Mouse (Mus musculus) right cerebral cortex, postnatal 36 days (tissue): Measurements from ENCODE around the gene Rad50.

Source experiments
- DNase-seq, 2 experiments: peaks; one replicate each; pipeline ENCODE4 v3.0.0; 2022; ENCODE audit warnings: low spot score in 2 of 2, mixed read lengths in 1 of 2

Rad50 gene

GRCm38 (mm10) chr11:53633644-53634043, 73.5 kb downstream of the Rad50 start:
- DNase-seq: no peak

- no peak for DNase-seq
Measured at GRCm38 (mm10) chr11:53632122-53632733, 74.9 kb downstream of the Rad50 start.

DNA sequence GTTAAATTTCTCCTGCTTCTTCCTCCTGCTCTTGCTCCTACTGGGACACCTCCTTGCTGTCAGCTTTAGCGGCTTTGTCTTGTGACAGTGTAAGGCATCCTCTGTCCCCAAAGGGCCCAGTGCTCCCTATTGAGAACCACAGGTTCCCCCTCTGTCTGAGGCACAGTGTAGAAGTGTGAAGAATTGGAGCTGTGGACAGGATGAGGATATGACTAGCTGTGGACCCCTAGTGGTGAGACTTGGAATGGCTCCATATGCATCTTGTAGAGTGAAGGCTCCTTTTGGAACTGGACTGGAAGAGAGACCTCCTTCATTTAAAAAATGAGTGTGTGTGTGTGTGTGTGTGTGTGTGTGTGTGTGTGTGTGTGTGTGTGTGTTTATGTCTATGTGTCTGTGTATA, 79.3 kb downstream of the Rad50 start:
- peak; percentile 60 to 62 for DNase-seq

DNA sequence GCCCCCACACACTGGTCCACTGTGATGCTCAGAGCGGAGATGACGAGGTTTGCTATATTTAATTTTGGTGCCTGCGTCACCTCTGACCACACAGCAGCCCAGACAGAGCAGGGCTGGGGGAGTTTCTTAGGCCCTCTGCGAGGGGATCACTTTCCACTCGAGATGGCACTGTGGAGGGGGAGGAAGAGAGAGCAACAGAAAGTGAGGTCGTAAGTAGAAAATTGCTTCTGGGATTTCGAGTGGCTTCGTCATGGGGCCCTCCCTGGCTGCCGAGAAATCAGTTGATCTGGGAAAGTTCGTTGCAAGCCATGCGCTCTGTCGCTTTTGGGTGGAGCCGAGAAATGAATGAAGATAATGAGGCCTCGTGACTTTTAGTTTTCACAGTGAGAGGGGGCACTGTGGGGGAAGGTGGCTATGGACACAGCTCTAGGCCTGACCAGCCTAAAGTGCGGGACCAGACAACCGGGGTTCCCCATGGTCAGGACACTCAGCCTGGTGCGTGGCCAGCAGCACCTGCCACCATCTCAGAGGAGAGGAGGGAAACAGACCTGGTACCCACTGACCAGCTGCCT, 80.2 kb downstream of the Rad50 start:
- DNase-seq: no peak

DNA sequence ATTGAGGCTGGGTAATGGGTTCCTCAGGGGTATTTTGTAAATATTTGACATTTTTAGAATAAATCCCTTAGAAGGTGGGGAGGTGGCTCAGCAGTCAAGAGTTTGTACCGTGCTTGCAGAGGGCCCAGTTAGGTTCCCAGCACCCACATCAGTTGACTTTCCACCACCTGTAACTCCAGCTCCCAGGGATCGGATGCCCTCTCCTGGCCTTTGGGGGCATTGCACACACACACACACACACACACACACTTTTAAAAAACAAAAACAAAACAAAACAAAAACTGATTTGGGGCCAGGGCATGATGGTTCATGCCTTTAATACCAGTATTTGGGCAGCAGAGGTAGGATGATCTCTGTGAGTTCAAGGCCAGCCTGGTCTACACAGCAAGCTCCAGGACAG, 83.0 kb downstream of the Rad50 start:
- DNase-seq: no peak

DNA sequence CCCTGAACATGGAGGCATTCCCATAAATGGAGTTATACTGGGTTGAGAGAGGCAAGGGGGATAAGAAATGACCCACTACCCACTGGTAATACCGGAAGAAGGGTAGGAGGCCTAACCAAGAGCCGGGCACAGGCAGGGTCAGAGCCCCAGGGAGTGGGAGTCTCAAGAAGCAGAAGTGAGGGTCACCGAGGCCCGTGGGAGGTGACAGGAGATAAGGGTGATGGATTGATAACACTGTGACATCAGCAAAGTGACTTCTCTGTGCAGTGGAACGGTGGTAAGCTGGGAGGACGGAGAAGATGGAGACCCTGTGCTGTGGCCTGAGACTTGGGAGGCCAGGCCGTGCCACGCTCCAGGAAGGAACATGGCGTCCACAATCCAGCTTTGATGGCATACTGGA, 83.5 kb downstream of the Rad50 start:
- no peak for DNase-seq

DNA sequence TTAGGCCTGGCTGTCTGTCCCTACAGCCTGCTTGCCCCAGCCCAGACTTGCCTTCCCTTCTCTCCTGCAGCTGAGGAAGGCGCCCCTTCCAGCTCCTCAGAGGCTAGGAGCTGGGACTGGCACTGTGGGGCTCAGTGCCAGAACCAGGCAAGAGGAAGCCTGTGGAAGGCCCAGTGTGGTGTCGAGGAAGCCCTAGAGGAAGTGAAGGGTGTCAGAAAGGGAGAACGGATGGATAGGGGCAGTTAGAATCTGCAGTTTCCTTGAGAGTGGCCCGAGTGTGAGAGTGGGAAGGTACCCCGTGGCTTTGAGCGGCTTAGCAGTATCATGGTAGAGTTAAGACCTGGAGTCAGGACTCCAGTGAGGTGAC, 84.7 kb downstream of the Rad50 start:
- DNase-seq: no peak

GRCm38 (mm10) chr11:53621582-53622439, 85.3 kb downstream of the Rad50 start:
- DNase-seq: no peak

- no peak for DNase-seq
Measured at GRCm38 (mm10) chr11:53620094-53620493, 87.0 kb downstream of the Rad50 start.

- DNase-seq: no peak
Measured at GRCm38 (mm10) chr11:53619428-53619827, 87.7 kb downstream of the Rad50 start.

GRCm38 (mm10) chr11:53618619-53619198, 88.4 kb downstream of the Rad50 start, which contains the start of gene Il4:
Gene Il4, minus strand, starts transcription at chr11:53618669.
- DNase-seq: no peak

- no peak for DNase-seq
Measured at GRCm38 (mm10) chr11:53617562-53618109, 89.5 kb downstream of the Rad50 start.

DNA sequence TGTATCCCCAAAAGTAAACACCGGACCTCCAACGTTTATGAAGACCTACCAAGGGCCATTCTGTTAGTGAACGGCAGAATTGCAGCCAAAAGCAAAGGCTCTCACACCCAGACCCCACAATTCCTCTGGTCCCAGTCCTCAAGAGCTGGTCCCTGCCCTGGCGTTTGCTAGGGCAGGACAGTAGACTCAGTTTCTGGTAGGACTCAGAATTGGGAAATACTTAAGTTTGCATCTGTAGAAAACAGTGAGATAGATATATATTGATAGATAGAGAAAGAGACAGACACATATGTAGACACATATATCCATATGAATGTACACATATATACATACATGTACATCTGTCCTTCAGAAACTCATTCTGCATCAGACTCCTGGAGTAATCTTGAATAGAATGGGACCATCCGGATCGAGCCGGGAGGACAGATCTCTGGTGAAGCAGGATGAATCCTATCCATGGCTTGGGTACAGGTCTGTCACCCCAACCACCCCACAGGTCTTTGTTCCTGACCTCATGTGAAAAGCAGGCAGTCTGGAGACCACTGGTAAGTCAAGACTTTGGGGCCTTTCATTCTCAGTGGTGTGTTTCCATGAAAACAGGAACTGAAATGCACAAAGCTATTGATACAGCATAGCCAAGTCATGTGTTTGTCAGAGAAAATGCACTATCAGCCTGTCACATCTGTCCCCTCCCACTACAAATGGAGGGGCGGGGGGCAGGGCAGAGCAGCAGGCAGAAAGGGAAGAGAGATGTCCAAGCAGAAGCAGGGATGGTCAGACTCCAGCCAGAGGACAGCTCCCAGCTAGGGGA, 90.2 kb downstream of the Rad50 start:
- no peak for DNase-seq

DNA sequence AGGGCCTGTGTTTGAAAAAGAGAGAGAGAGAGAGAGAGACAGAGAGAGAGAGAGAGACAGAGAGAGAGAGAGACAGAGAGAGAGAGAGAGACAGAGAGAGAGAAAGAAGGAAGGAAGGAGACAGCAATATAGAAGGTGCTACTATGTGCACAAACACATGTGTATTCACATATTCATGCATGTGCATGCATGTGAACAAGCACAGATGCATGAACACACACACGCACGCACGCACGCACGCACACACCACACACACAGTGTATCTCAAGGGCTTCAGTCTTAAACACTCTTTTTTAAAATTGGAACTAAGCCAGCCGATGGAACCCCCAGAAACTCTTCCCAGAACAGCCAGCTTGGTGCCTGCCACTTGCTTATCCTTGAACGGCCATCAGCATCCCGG, 91.5 kb downstream of the Rad50 start:
- DNase-seq: no peak

DNA sequence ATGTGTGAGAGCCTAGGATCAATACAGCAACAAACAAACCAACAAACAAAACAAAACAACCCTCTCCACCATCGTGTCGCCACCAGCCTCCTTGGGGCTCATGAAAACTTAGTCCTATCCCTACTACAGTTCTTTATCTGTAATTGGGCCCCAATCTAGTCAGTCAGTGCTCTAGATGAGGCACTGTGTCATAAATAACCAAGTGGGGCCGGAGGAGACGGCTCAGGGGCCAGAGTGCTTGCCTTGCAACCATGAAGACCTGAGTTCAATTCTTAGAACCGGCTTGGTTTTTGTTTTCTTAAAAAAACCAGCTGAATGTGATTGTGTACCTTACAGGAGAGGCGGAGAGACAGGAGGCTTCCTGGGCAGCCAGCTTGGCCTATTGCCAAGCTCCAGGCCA, 91.9 kb downstream of the Rad50 start:
- no peak for DNase-seq

GRCm38 (mm10) chr11:53609672-53610071, 97.4 kb downstream of the Rad50 start:
- DNase-seq: no peak

- DNase-seq: no peak
Measured at GRCm38 (mm10) chr11:53609231-53609630, 97.9 kb downstream of the Rad50 start.

DNA sequence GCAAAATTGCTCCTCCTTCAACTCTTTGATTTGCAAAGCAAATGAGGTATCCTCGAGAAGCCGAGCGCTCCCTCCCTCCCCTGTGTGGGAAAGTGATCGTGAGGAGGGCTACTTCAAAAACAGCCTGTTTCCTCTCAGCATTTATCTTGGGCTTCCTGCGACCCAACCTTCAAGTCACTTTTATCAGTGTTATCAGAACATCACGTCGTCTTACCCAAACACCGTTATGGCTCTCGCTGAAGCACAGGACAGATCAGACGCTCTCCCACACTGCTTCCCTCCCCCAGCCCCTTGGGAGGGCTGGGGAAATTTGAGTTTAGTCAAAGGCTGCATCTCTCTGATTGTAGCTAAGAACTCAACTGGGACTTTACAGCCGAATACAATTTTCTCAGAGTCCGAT, 101.5 kb downstream of the Rad50 start:
- no peak for DNase-seq

GRCm38 (mm10) chr11:53604983-53605382, 102.1 kb downstream of the Rad50 start:
- DNase-seq: no peak
